Mouse (Mus musculus): ENCODE measurements at regions not wholly inside any gene's neighbourhood (a gene's known extent, or its start where the extent isn't known, plus 50 kb on each side); places are given as distances from the start of the nearest gene placed in this dataset.

DNA sequence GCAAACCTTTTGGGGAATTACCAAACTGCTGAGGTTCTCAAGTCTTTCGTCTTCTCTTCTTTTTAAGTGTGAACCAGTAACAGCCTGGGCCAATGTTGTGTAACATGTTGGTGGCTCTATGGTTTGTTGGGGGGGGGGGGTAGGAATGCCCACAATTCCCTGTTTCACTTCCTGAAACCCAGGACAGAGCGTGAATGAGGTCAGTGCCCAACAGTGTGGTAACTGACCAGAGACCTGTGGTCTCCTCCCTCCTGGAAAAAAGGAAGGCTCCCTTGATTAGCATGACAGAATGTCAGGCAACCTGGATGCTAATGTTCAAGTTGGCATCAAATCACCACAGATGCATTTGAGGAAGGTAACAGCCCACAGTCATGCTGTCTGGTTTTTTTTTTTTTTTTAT lies 218.9 kb upstream of the Tcerg1l start:
- no peak overlapping the region for H3K4me3 ChIP-seq (ENCODE audit: insufficient read depth, poor library complexity, severe bottlenecking)
- H3K79me3 ChIP-seq (ENCODE audit: low read depth): no peaks in the 10 kb centered on the region
- no peak for TF ChIP-seq FOSL1 (IDR thresholded peaks at IDR 0.05; ENCODE audit: insufficient read depth, low read length, poor library complexity, severe bottlenecking)
- no peak for TF ChIP-seq CTCF (IDR thresholded peaks at IDR 0.05; ENCODE audit: control insufficient read depth, insufficient read depth, insufficient read length)
- no peak for TF ChIP-seq MYOG (IDR thresholded peaks at IDR 0.05; ENCODE audit: control insufficient read depth, extremely low read depth, insufficient read length)
- no peak for TF ChIP-seq CEBPB (IDR thresholded peaks at IDR 0.05; ENCODE audit: low read depth)
- TF ChIP-seq USF1 (IDR thresholded peaks at IDR 0.05; ENCODE audit: low read depth): no peak
- TF ChIP-seq MAX (IDR thresholded peaks at IDR 0.05): no peak
- no peak for TF ChIP-seq MYOD1 (IDR thresholded peaks at IDR 0.05; ENCODE audit: control insufficient read depth, insufficient read length, low read depth)
- no peaks in the 10 kb centered on the region for H3K27me3 ChIP-seq (ENCODE audit: control insufficient read depth, insufficient read depth, insufficient read length)
- H3ac ChIP-seq (ENCODE audit: control insufficient read depth, insufficient read length, low read depth): no peak overlapping the region
- no peaks in the 10 kb centered on the region for H3K36me3 ChIP-seq (ENCODE audit: control insufficient read depth, insufficient read depth)
- no peaks in the 10 kb centered on the region for H3K79me2 ChIP-seq (ENCODE audit: control insufficient read depth, insufficient read depth)

DNA sequence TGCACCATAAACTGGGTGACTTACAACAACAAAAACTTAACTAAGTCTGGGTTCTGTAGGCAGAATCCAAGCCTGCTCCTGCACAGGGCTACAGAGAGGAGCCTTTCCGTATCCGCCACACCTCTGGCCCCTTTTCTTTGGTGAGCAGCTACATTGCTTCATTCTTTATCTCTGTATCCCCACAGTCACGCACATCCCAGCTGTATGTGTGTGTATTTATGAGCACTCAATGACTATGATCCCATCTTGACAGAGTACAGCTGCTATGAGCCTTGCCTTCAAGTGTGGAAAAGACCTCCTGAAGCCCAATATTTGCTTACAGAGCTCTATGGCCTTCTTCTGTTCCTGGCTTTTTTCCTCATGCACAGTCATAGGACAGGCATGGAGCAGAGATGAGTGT lies 212.1 kb upstream of the Tcerg1l start:
- Histone ChIP-seq H3K4me3 (ENCODE audit: insufficient read depth, poor library complexity, severe bottlenecking) (no peak overlapping the region), H3K36me3 (ENCODE audit: control insufficient read depth, insufficient read depth) (no peaks in the 10 kb centered on the region), H3K79me3 (ENCODE audit: low read depth) (no peaks in the 10 kb centered on the region), H3K27me3 (ENCODE audit: control insufficient read depth, insufficient read depth, insufficient read length) (no peaks in the 10 kb centered on the region), H3K79me2 (ENCODE audit: control insufficient read depth, insufficient read depth) (no peaks in the 10 kb centered on the region), H3ac (ENCODE audit: control insufficient read depth, insufficient read length, low read depth) (no peak overlapping the region)
- TF ChIP-seq CEBPB (IDR thresholded peaks at IDR 0.05; ENCODE audit: low read depth) (no peak), FOSL1 (IDR thresholded peaks at IDR 0.05; ENCODE audit: insufficient read depth, low read length, poor library complexity, severe bottlenecking) (no peak), USF1 (IDR thresholded peaks at IDR 0.05; ENCODE audit: low read depth) (no peak), MAX (IDR thresholded peaks at IDR 0.05) (no peak), MYOD1 (IDR thresholded peaks at IDR 0.05; ENCODE audit: control insufficient read depth, insufficient read length, low read depth) (no peak), CTCF (IDR thresholded peaks at IDR 0.05; ENCODE audit: control insufficient read depth, insufficient read depth, insufficient read length) (no peak), MYOG (IDR thresholded peaks at IDR 0.05; ENCODE audit: control insufficient read depth, extremely low read depth, insufficient read length) (no peak)

DNA sequence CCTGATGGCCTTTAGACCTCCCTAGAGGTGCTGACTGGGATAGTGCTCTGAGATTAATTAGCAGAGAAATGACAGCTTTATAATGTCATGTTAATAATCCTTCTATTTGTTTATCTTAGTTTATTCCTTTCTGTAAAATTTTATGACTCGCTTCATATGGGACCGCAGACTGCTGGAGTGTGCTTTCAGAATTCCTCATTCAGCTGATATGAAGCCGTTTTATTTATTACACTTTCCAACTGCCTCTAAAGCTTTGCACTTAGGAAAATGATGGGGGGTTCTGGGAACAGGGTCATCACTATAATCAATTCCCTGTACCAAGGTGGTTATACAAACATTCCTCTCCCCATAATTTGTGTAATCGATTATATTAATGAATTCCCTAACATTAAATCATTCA lies 211.6 kb upstream of the Tcerg1l start:
- no peak overlapping the region for H3K4me3 ChIP-seq (ENCODE audit: insufficient read depth, poor library complexity, severe bottlenecking)
- no peaks in the 10 kb centered on the region for H3K27me3 ChIP-seq (ENCODE audit: control insufficient read depth, insufficient read depth, insufficient read length)
- no peaks in the 10 kb centered on the region for H3K79me3 ChIP-seq (ENCODE audit: low read depth)
- H3K79me2 ChIP-seq (ENCODE audit: control insufficient read depth, insufficient read depth): no peaks in the 10 kb centered on the region
- H3ac ChIP-seq (ENCODE audit: control insufficient read depth, insufficient read length, low read depth): no peak overlapping the region
- no peaks in the 10 kb centered on the region for H3K36me3 ChIP-seq (ENCODE audit: control insufficient read depth, insufficient read depth)
- no peak for TF ChIP-seq USF1 (IDR thresholded peaks at IDR 0.05; ENCODE audit: low read depth)
- no peak for TF ChIP-seq CEBPB (IDR thresholded peaks at IDR 0.05; ENCODE audit: low read depth)
- TF ChIP-seq CTCF (IDR thresholded peaks at IDR 0.05; ENCODE audit: control insufficient read depth, insufficient read depth, insufficient read length): no peak
- no peak for TF ChIP-seq MYOD1 (IDR thresholded peaks at IDR 0.05; ENCODE audit: control insufficient read depth, insufficient read length, low read depth)
- TF ChIP-seq MYOG (IDR thresholded peaks at IDR 0.05; ENCODE audit: control insufficient read depth, extremely low read depth, insufficient read length): no peak
- TF ChIP-seq MAX (IDR thresholded peaks at IDR 0.05): no peak
- TF ChIP-seq FOSL1 (IDR thresholded peaks at IDR 0.05; ENCODE audit: insufficient read depth, low read length, poor library complexity, severe bottlenecking): no peak

DNA sequence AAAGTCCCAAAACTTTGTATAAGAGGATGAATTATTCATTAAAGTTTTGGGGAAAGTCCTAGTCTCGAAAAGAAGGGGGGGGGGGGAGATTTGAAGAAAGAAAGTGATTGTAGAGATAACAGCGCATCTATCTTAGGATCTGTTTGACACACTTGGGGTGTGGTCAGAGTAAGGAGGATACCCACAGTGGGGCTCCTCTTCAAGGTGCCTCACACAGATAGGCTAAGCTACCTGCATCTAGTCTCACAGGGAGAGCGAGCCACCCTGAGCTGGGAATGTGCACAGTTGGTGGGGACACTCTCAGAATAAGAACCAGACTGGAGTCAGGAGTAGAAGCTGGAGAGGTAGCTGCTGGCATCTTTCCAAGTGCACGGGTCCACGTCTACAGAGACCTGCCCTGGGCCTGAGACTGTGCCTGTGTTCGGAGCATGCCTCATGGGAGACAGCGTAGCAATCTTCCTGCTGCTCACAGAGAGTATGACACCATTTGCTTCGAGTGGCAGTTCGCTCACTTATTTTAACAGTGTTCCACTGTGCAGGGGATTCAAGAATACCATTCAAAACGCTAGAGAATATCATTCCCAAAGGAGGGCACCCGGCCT lies 208.9 kb upstream of the Tcerg1l start:
- Histone ChIP-seq H3K4me3 (ENCODE audit: insufficient read depth, poor library complexity, severe bottlenecking) (no peak overlapping the region), H3ac (ENCODE audit: control insufficient read depth, insufficient read length, low read depth) (no peak overlapping the region), H3K36me3 (ENCODE audit: control insufficient read depth, insufficient read depth) (no peaks in the 10 kb centered on the region), H3K79me3 (ENCODE audit: low read depth) (no peaks in the 10 kb centered on the region), H3K79me2 (ENCODE audit: control insufficient read depth, insufficient read depth) (no peaks in the 10 kb centered on the region), H3K27me3 (ENCODE audit: control insufficient read depth, insufficient read depth, insufficient read length) (no peaks in the 10 kb centered on the region)
- no peak for TF ChIP-seq MYOG (IDR thresholded peaks at IDR 0.05; ENCODE audit: control insufficient read depth, extremely low read depth, insufficient read length)
- TF ChIP-seq USF1 (IDR thresholded peaks at IDR 0.05; ENCODE audit: low read depth): no peak
- TF ChIP-seq MAX (IDR thresholded peaks at IDR 0.05): no peak
- TF ChIP-seq MYOD1 (IDR thresholded peaks at IDR 0.05; ENCODE audit: control insufficient read depth, insufficient read length, low read depth): no peak
- no peak for TF ChIP-seq CTCF (IDR thresholded peaks at IDR 0.05; ENCODE audit: control insufficient read depth, insufficient read depth, insufficient read length)
- no peak for TF ChIP-seq CEBPB (IDR thresholded peaks at IDR 0.05; ENCODE audit: low read depth)
- TF ChIP-seq FOSL1 (IDR thresholded peaks at IDR 0.05; ENCODE audit: insufficient read depth, low read length, poor library complexity, severe bottlenecking): no peak

DNA sequence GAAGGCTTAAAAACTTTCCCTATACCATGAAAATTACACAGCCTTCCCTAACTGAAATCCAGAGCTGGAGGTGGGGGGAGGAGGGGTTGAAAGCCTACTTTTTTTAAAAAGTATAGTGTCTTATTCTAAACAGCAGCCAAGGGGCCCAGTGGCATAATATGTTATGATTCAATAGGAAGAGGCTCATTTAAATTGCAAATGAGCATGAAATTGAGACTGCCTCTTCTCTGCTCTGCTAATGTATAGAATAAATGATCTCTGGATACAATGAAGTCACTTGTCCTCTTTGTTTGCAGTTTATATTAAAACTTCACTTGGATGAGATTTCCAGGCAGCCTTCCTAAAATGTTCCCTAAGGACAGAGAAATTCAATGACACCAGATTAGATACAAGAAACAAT lies 208.4 kb upstream of the Tcerg1l start:
- Histone ChIP-seq H3K79me2 (ENCODE audit: control insufficient read depth, insufficient read depth) (no peaks in the 10 kb centered on the region), H3K79me3 (ENCODE audit: low read depth) (no peaks in the 10 kb centered on the region), H3K36me3 (ENCODE audit: control insufficient read depth, insufficient read depth) (no peaks in the 10 kb centered on the region), H3K4me3 (ENCODE audit: insufficient read depth, poor library complexity, severe bottlenecking) (no peak overlapping the region), H3ac (ENCODE audit: control insufficient read depth, insufficient read length, low read depth) (no peak overlapping the region), H3K27me3 (ENCODE audit: control insufficient read depth, insufficient read depth, insufficient read length) (no peaks in the 10 kb centered on the region)
- no peak for TF ChIP-seq MYOG (IDR thresholded peaks at IDR 0.05; ENCODE audit: control insufficient read depth, extremely low read depth, insufficient read length)
- no peak for TF ChIP-seq FOSL1 (IDR thresholded peaks at IDR 0.05; ENCODE audit: insufficient read depth, low read length, poor library complexity, severe bottlenecking)

DNA sequence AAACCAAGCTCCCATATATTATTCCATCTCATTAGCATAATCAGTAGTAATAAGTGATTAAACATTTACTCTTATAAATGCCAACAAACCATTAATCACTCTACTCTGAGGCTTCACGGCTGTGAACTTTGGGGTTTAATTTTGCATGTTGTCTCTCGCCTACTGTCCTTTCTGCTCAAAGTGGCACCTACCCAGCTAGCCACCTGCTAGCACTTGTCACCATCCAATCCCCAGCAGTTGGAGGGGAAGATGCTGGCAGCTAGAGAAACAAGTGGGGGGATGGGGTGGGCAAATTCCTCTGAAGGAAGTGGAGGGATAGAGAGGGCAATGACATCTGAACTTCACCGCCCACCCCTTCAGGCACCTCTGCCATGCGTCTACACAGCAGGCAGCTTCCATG lies 204.2 kb upstream of the Tcerg1l start:
- Histone ChIP-seq H3K4me3 (ENCODE audit: insufficient read depth, poor library complexity, severe bottlenecking) (no peak overlapping the region), H3K79me2 (ENCODE audit: control insufficient read depth, insufficient read depth) (no peaks in the 10 kb centered on the region), H3K79me3 (ENCODE audit: low read depth) (no peaks in the 10 kb centered on the region), H3ac (ENCODE audit: control insufficient read depth, insufficient read length, low read depth) (no peak overlapping the region), H3K36me3 (ENCODE audit: control insufficient read depth, insufficient read depth) (no peaks in the 10 kb centered on the region), H3K27me3 (ENCODE audit: control insufficient read depth, insufficient read depth, insufficient read length) (no peaks in the 10 kb centered on the region)
- TF ChIP-seq MAX (IDR thresholded peaks at IDR 0.05) (no peak), MYOD1 (IDR thresholded peaks at IDR 0.05; ENCODE audit: control insufficient read depth, insufficient read length, low read depth) (no peak), FOSL1 (IDR thresholded peaks at IDR 0.05; ENCODE audit: insufficient read depth, low read length, poor library complexity, severe bottlenecking) (no peak), CTCF (IDR thresholded peaks at IDR 0.05; ENCODE audit: control insufficient read depth, insufficient read depth, insufficient read length) (no peak), MYOG (IDR thresholded peaks at IDR 0.05; ENCODE audit: control insufficient read depth, extremely low read depth, insufficient read length) (no peak), CEBPB (IDR thresholded peaks at IDR 0.05; ENCODE audit: low read depth) (no peak)

Data from C2C12 (cell line).